Mouse (Mus musculus) right cerebral cortex, postnatal 36 days (tissue): Measurements from ENCODE around the gene Ubtd1.

Source experiments
- DNase-seq, 2 experiments: peaks; one replicate each; pipeline ENCODE4 v3.0.0; 2022; ENCODE audit warnings: low spot score in 2 of 2, mixed read lengths in 1 of 2

Ubtd1 gene

DNA sequence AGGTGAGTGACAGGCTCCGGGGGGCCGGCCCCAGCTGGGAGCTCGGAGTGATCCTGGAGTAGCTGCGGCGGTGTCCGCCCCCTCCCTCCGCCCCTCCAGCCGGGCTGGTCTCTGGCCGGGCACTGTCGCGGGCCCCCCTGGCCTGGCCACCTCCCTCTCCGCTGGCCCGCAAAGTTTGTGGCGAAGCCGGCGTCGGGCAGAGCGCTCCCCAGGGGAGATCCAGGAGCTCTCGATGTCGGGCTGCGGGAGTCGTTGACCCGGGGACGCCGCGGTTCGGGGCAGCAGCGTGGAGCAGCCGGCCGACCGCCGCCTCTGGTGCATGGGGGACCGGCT lies at the start of gene Ubtd1:
TSS of gene Ubtd1 (plus strand) at position 169 of the 333 bp plus-strand sequence.
- DNase-seq, result no peak

DNA sequence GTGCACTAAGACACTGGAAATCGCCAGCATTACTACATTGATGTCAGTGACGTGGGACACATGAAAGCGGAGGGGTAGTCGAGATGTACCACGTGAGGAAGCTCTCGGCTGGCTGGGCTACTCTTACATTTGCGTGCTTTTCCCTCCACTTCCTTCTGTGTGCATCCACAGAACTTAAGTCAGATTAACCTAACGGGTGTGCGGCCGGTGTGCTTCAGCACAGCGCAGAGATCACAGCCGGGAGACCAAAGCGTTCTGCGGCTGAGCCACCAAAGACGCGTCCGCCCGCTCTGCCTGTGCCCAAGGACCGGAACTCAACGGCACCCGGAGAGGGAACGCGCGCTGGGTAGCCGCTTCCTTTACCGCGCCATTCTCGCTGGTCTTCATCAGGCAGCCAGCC lies 48.9 kb upstream of the Ubtd1 start:
- DNase-seq, result no peak

DNA sequence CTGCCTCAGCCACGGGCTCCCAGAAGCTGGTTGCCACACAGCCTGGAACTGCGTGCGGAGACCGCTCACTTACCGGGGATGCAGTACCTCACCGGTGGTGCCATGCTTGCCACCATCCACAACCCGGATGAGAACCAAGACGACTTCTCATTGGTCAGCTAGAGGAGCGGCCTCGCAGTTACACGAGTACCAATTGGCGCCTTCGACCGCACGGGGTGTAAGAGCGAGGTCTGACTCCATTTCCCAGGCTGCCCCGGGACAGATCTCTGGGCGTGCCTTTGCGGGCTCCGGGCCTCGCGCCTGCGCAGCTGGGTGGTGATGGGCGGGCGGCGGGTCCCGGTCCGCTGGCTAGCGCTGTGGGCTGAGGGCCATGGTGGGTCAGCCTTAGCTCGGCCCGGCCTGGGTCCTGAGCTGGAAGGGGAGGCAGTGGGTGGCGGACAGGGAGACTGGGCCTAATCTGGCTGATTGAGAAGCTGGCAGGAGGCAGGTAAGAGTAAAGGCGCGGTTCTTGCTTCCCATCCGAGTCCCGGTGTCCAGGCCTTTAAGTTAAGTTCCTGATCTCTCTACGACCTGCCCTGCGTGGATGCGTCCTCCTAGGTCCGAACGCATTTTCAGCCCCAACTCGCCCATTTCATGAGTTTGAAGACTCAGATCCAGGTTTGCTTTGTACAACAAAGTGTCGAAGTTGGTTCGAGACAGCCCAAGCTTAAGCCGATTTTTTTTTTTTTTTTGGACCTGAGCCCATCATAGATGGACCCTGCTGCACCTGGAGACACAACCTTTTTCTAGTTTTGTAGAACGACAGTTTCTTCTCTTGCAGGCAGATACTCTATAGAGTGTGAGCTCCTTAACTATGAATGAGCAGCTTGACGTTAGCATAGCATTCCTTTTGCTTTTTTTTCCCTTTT lies 48.1 kb upstream of the Ubtd1 start, which contains the start of the genes Exosc1 and Zdhhc16:
TSS of gene Exosc1 (minus strand) at position 245 of the 908 bp plus-strand sequence.
TSS of gene Zdhhc16 (plus strand) at position 302 of the 908 bp plus-strand sequence.
- DNase-seq, result peak; percentile 99

DNA sequence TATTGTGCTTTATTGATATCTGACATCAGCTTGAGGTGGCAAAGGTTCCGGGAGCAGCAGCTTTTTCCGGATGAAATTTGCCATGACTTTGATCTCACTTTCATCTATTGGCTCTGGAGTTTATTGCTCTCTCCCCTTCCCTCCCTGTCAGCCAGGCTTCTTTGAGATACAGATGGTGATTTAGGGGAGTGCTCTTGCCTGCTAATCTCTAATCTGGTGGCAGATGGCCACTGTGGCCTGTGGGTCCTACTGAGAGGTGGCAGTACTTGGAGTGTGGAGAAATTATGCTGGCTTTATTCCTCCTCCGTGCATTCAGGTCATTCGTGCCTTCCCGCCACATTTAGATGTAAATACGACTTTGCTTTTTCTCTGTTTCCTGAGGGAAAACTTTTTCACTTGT lies 47.4 kb upstream of the Ubtd1 start:
- no peak for DNase-seq

DNA sequence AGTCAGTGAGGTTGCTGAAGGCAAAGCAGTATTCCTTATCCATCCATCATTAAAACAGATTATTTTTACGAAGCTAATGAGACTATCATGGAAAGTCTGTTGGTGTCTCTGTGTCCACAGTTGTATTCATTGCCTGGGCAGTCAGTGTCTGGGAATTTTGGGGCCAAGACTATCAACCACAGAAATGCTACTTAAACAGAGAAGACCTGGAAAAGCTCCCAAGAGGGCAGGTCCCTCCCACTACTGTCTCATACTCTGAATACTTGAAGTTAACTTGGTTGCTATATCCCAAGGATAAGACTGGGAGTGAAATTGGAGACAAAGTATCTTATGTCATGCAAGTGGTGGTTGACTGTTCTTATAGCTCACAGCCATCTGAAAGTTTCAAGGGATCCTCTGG lies 45.6 kb upstream of the Ubtd1 start:
- DNase-seq, result no peak

DNA sequence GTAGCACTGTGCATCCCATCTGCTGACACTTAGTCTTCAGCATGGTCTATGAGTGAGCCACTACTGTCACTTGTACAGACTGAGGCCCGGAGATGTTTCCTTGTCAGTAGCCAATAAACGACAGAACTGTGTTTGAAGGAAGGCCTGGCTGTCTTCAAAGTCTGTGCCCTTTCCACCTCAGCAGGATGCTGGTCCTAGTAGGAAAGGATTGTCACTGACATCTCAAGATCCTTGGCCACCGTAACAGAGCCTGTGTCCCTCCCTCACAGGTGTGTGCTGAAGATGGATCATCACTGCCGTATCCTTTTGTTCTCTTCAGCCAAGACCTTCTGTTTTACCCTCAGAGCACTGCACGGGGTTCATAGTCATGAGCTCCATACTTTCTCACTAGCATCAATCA lies 43.0 kb upstream of the Ubtd1 start:
- DNase-seq, result no peak

DNA sequence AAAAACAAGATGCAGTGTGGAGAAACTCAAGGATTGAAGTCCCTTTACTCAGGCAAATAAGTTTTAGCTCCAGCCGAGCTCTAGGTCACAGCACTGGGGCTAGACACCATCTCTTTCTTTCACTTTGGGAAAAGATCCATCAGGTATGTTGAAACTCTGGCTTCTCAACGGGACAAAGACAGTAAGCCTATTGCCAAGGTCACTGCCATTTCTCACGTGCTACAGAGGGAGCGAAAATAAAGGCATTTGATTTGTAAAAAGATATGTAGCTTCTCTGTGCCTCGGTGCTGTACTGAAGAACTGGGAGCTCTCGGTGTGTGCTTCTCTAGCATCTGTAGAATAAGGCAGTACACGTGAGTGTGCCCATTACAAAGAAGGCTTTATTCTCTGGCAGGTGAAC lies 37.7 kb upstream of the Ubtd1 start:
- no peak for DNase-seq

DNA sequence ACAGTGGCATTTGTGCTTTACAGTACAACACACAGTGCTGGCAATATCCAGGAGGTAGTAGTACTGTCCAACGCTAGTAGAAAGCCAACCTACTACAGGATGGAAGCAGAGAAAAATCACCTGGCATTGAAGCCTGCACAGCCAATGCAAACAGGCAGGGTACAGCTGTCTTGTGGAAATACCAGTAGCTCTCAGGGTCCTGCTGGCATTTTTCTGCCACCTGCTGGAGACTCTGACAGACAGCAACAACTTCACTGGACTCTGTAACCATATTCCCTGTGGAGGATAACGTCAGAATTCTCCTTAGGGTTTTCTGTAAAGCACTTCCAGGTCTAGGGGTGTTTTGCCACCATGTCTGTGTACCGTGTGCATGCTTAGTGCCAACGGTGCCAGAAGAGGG lies 29.3 kb upstream of the Ubtd1 start:
- DNase-seq, result no peak

DNA sequence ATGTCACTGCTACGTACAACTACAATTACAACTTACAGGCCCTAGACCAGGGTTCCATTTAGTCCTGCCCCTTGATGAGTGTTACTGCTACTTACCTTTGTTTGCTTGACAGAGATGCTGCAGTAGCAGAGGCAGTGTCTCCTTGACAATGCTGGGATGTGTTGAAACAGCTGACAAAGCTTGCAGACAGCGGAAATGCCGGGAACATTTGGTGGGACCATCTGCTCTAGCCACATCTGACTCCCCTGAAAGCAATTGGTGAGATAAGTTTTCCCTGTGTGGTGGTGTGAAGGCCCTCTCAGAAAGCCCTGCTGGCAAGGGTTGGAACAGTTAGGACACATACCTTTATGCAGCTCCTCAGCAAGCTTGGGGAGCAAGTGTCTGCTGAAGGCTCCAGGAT lies 28.0 kb upstream of the Ubtd1 start:
- peak in 1 of 2 experiments; percentile 20 for DNase-seq

DNA sequence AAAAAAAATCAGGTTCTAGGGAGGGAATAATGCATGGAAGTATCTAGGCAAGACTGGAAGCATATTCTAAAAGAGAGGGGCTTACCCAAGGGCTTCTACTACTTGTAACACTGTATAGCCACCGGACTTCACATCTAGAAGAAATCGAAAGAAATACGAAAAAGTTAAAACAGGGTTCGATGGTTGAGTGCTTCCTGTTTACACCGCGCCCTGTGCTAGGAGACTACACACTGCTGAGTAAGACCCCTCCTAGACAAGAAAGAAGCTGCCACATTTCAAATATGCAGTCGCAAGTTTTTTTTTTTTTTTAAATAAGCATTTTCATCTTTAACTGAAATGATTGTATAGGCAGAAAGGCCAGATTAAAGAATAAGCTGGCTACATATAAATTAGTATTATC lies 11.9 kb upstream of the Ubtd1 start:
- DNase-seq, result no peak

DNA sequence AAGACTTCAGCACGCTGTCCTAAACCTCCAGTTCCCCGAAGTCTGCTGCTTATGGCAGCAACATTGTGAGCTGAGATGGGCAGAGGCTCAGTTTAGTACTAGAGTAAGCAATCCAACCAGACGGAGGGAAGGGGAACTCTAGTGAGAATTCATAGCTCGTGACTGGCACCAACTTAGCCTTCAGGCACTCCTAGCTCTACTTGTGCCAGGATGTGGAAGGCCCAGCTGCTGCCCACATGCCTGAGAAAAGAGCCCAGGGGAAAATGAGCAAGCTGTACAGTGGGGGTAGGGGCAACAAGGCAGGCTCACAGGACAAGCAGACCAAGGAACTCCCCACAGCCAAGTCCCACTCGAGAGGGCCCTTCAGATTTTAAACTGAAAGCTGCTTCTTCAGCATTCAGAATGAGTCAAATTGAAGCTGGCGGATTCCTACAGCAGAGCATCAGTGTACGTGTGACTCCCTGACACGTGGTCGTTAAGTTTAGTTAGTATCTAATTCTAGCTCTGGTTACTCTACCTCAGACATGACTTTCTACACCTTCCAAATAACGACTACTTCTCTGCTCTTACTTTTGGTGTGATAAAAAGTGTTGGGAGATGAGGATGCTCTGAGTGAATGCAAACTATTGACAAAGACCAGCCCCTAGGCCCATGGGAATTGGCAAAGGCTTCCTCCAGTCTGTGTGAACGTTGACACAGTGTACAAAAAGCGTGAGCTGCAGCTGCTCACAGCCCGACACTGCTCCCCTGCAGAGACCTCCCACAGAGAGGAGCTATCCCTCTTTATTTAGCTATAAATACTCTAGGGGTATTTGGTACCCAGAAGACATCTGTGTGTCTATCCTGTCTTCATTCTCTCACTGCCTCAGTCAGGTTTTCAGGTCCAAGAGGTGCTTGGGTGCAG lies 7.4 kb upstream of the Ubtd1 start:
- peak; percentile 29 to 42 for DNase-seq

DNA sequence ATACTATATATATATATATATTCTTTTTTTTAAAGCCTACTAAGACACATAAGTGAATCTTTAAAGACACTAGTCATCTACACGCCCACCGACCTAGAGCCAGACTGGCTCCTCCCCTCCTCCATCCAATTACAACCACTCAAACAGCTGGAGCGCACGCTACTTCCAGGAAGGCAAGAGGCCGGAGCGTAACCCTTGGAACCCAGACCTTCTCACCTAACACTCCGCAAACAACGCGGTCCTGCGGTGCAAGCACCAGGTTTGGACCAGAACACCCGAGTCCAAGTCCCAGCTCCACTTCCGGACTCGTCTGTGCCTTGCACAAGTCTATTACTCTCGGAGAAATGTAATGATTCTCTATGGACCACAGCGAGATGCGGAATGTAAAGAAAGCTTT lies 1.1 kb upstream of the Ubtd1 start:
- no peak for DNase-seq

DNA sequence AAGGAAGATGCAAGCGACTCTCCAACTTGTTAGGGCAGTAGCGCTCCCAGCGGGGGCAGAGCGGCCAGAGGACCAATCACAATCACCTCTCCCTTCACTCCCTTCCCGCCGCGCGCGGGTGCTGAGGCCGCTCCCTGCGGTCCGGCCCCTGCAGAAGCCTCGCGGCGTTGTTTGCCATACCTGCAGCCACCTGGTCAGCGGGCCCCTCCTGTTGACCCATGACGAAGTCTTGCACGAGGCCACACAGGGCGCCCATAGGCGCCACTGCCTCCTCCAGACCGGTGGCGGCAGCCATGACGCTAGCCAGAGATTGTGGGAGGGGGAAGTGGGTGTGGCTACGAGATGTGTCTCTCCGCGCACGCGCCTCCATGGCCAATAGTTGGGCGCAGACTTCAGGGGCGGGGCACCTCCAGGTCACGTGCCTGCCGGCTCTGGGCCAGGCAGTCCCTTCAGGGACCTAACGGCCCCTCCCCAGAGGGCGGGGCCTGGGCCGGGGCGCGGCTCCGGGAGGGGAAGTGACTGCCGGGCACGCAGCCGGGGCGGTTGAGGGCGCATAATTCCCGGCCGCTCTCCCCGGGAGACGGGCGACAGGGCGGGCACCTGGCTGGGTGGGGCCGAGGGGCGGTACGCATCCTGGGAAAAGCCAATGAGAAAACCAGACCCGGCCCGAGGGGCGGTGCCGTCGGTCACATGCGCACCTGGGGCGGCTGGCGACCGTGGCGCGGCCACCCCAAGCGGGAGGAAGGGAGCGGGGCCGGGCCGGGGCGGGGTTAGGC lies 556 bp upstream of the Ubtd1 start, which contains the start of gene Mms19:
TSS of gene Mms19 (minus strand) at position 339 of the 776 bp plus-strand sequence.
- DNase-seq, result peak; percentile 99

DNA sequence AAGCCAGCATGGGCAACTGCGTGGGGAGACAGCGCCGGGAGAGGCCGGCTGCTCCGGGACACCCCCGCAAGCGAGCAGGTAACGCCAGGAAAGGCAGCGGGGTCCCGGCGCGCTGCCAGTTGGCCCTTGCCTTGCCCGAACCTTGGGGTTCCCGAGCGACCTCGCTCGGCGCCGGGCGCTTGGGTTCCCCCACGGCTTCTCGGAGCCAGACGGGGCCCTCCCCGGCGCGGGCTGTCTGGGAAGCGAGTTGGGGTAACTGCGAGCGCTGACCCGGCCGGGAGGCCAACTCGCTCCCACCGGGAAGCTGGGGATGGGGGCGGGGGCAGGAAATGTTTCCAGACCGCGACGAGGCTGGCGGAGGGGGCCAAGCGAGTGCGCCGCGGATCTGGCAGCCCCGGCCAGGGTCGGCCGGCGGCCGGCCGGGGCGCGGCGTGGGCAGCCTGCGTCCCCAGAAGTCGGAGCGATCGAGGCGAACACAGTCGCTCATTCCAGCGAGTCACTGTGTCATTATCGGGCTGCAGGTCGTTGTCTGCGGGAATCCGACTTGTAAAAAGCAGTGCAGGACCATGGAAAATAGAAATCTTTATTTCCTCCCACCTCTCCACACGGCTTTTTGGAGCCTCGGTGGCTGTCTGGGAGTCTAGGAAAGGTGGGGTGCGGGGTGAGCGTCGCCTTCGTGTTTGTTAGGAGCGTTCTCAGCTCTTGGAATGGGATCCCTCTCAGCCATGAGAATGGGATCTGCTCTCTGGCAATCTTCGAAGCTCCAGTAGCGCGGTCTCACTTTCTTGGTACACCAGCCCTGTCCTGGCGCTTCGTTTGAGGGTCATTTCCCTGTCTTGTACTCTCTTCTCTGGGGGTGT lies 598 bp downstream of the Ubtd1 start:
- peak in 1 of 2 experiments; percentile 16 for DNase-seq

DNA sequence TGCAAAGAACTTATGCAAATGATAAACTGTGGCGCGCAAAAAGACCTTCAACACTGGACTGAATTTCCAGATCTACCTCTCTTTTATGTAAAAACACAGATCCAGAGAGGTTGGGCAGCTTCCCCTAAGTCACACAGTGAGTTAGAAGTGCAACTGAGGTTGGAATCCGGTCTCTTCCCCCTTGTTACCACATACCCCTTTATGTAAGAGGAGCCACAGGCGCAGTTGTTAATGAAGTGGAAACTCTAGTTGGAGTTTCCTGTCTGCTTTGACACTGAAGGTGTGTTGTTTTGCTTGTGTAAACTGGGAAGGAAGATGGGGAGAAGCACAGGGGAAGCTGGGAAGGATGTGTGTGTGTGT lies 1.2 kb downstream of the Ubtd1 start:
- DNase-seq, result no peak

DNA sequence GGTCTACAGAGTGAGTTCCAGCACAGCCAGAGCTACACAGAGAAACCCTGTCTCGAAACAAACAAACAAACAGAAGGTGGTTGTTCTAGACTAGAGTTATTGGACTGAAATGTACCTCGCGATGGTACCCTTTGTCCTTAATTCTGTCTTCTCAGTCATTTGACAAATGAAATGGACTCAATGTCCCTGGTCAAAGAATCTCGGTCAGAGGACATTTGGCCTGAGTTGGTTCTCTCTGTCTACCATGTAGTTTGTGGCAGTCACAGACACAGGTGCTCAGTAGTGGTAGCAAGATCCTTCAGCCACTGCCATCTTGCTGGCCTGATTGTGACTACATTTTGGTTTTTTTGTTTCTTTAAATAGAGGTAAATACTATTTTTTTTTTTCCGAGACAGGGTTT lies 4.4 kb downstream of the Ubtd1 start:
- DNase-seq, result no peak

DNA sequence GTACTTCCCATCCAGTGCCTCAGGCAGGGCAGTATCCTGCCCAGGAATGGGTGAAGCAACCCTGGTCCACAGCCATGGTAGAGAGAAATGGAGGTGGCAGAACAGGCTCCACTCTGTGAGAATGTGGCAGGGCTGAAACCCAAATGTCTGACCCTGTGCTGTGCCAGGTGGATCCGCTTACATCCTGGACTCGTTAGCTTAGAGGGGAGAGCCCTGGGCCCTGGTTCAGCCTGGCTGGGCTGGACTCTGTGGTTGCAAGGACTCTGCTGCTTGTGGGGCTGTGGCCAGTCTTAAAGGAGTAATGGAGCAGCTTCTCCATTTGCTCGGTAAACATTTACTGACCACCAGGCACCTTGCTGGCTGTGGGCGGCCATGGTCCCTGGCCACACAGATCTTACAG lies 5.6 kb downstream of the Ubtd1 start:
- DNase-seq, result no peak

DNA sequence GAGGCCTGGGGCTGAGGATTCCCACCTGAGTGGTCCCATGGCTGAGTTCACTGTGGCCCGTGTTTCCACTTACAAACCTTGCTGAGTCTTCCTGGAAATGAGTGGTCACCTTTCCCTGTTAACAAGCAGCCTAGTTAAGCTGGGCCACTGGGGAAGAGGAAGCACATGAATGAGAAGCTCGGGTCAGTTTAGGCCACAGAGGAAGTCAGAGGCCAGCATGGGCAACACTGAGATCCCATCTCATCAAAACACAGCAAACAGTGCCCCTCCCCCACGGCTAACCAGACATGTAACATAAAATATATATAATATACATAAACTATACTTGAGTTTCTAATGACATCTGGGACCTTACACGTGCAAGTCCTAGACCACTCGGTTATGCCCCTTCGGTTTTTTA lies 8.2 kb downstream of the Ubtd1 start:
- DNase-seq, result no peak

DNA sequence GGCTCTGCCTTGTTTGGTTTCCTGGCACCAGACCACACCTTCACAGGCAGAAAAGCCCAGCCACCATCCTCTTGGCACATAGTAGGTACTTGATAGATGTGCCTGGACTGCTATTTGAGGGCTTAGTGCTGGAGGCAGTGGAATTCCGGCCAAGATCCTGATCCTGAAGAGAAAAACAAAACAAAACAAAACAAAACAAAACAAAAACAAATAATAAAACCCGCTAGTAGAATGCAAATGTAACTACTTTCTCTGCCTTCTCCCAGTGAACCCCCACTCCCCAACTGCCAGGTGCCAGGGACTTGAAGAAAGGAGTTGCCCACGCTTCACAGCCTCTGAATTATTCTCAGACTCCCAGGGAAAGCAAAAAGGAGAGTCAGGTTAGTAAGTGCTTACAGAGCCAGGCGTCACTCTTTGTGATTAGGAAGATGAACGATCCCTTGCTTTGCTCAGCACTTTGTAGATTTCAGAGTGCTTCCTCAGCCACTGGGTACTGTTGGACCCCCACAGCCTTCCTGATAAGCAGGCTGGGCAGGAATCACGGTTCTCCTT lies 10.4 kb downstream of the Ubtd1 start:
- DNase-seq, result no peak

DNA sequence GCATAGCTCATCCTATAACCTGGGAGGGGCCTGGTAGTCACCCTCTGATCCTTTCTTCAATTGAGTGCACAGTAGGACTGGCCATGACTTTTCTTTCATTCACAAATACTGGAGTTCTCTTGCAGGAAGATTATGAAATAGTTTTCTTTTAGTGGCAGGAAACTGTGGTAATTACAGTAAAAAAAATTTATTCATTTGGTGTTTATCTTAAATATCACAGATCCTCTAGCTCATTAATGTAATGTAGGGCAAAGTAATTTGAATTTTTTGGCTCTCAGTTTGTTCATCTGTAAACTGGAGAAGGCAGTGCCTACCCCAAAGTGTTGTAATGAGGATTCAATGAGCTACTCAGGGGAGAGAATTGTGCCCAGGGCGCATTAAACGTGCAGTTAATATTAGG lies 11.4 kb downstream of the Ubtd1 start:
- no peak for DNase-seq

DNA sequence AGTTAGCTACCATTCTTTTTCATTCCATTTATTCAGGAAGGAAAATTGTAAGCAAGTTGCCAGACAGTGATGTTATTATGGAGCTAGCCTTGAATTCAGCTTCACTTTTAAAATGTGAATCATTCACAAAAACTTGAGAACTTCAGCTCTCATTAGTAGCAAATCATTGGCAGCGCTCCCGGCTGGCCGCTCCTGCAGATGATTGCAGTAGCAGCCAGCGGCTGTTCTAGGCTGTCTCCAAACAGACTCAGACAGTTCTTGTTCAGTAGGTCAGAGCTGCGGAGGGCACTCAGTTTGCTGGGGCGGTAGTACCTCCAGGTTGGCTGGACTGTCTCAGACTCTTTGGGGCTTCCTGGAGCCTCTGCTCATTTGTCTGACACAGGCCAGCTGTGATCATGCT lies 11.9 kb downstream of the Ubtd1 start:
- peak; percentile 77 to 83 for DNase-seq
